Mouse (Mus musculus) retina, postnatal 1 day (tissue): ENCODE results near the gene Fbxl19.
"Not testable (repeated sequence)": the region's sequence is repeated elsewhere in the genome, so short reads cannot be mapped to it uniquely, and the experiment has no call there.

Source experiments
- DNase-seq: peaks from one replicate; pipeline ENCODE4 v3.0.0-alpha.2; 2012

Gene Fbxl19

DNA sequence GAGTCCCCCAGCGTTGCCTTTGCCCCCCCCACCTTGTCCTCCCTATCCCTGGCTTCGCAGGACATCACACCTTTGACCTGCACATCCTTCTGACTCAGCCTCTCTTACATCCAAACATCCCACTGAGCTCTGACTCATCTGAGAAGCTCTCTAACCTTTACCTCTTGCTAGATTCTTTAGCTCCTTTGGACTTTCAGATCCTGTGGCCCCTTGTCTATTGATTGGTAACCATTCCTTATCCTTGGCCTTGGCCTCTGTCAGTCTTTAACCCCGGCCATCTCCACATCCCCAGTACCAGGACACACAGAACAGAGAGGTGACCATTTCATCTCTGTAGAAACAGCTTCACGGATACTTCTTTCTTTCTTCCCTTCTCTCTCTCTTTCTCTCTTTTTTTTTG, 14.2 kb upstream of the Fbxl19 start:
- no peak for DNase-seq

DNA sequence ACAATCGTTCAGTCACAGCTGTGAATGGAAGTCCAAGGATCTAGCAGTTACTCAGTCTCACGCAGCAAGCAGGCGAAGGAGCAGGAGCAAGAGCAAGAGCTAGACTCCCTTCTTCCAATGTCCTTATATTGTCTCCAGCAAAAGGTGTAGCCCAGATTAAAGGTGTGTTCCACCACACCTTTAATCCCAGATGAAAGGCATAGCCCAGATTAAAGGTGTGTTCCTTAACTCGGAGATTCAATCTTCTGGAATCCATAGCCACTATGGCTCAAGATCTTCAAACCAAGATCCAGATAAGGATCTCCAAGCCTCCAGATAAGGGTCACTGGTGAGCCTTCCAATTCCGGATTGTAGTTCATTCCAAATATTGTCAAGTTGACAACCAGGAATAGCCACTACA, 12.3 kb upstream of the Fbxl19 start, which contains the start of gene Ctf2:
Gene Ctf2 (minus strand): TSS at position 101 of the 400 bp plus-strand sequence.
- not testable (repeated sequence) for DNase-seq

DNA sequence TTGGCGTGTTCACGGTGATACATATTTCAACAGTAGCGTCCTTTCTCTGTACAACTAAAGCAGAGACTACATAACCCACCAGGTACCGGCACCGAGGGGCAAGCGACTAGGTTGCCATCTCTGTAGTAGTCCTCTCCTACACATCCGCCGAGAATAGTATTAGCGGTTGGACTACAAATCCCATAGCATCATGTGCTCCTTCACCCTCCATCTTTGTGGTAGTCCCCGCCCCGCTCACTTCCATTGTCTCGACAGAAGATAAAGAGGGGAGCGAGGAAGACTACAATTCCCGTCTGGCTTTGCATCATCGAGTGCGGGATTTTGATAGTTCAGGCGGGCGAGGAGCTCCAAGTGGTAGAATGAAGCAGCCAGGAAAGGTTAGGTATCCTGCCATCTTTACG, 908 bp downstream of the Fbxl19 start:
- DNase-seq: peak; percentile 99

DNA sequence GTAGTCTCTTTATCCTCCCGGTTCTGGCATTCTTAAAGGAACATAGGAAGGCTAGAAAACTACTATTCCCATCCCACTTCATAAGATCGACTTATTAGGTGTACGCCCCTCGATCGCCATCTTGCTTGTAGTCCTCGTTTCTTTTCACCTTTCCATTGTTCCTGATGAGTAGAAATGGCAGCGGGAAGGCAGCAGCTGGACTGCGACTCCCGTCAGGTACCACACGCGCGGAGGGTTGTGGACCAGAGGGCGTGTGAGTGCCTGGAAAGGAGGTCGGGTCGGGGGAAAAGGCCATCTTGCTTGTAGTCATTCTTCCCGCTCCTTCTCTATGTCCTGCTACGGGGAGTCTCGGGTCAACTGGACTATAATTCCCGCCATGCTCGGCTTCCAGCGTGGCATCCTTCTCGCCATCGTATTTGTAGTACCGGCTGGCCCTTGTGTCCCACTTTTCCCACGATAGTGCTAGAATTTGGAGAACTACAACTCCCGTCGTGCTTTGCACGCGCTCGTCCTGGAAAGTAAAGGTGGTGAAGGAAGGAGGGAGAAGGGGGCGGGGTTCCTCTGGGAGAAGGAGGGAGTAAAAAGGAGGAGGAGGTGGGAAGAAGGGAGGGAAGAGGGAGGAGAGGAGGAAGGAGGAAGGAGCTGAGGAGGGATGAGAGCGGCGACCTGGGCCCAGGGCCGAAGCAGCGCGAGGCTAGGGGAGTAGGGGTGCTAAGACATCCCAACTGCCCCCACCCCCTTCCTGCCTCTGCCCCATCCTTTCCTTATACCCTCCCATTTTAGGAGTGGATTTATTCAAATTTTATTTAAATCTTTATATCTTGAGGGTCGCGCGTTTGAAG, 1.5 kb downstream of the Fbxl19 start:
- DNase-seq: peak; percentile 100

GRCm38 (mm10) chr7:127746494-127747491, 2.5 kb downstream of the Fbxl19 start:
- DNase-seq: peak; percentile 61

DNA sequence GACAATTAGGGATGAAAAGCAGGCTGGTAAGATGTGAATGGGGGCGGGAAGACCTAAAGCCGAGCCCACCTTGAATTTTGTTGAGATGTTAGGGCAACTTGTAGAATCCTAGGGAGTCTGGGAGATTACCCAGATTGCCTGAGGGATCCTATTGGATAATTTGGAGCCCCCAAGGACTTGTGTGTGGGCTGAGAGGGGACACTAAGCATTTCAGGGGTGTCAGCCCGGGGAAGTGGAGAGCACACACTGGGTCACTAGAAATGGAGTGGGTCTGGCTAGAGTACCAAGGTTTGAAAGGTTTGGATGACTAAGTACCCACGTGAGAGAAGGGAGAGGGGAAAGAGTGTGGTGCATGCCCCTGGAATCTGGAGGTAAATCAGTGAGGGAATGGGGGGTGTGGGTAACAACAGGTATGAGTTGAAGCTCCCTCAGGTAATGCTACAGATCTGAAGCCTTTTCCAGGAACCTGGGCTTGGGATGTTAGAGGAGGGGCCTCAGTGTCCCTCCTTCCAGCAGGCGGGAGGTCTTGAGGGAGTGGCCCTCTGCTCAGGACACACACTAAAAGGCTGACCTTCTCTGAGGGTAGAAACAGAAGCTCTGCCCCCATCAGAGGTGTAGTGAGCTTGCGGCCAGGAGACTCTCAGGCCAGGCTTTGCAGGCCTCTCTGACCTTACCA, 3.4 kb downstream of the Fbxl19 start:
- DNase-seq: no peak

- DNase-seq: no peak
These were observed 3.9 kb downstream of the Fbxl19 start for GRCm38 (mm10) chr7:127748235-127748560.

- peak; percentile 81 for DNase-seq
These were observed 6.1 kb downstream of the Fbxl19 start for GRCm38 (mm10) chr7:127750131-127751127.

- DNase-seq: no peak
These were observed 7.3 kb downstream of the Fbxl19 start for GRCm38 (mm10) chr7:127751619-127752018.

DNA sequence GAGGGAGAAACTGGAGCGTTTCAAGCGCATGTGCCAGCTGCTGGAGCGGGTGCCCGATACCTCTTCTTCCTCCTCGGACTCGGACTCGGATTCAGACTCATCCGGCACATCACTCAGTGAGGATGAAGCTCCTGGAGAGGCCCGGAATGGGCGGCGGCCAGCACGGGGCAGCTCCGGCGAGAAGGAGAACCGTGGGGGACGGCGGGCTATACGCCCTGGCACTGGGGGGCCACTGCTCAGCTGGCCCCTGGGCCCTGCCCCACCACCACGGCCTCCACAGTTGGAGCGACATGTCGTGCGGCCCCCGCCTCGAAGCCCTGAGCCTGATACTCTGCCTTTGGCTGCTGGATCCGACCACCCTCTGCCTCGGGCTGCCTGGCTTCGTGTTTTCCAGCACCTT, 7.7 kb downstream of the Fbxl19 start:
- DNase-seq: no peak

DNA sequence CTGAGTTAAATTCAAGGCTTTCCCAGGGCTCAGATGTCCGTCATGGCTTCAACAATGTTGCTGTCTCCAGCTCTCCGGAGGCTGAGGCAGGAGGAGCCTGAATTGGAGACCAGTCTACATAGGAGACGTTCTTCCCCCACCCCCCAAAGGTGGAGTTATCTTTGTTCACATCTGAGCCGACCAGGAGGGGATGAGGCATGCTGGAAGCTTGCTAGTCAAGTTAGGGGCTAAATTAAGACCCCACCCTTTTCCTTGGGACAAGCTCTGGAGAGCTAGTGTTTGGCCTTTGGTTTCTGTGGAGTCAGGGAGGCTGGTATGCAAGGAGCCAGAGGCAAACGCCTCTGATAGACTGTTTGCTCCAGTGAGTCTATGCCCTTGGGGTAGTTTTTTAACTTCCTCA, 8.8 kb downstream of the Fbxl19 start:
- no peak for DNase-seq

- no peak for DNase-seq
These were observed 9.4 kb downstream of the Fbxl19 start for GRCm38 (mm10) chr7:127753741-127754140.

DNA sequence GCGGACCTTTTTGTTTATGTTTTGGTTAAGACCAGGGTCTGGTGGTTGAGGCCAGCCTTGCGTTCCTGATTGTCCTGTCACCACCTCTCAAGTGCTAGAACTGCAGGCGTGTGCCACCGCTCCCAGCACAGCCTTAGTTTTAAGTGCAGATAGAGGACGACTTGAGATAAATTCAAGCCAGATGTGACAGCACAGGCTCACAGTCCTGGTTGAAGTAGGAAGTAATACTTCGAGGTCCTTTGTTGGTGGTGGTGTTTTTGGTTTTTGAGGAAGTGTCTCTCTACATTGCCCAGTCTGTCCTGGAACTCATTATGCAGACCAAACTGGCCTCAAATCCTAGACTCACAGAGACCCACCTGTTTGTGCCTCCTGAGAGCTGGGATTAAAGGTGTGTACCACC, 15.4 kb downstream of the Fbxl19 start:
- no peak for DNase-seq

DNA sequence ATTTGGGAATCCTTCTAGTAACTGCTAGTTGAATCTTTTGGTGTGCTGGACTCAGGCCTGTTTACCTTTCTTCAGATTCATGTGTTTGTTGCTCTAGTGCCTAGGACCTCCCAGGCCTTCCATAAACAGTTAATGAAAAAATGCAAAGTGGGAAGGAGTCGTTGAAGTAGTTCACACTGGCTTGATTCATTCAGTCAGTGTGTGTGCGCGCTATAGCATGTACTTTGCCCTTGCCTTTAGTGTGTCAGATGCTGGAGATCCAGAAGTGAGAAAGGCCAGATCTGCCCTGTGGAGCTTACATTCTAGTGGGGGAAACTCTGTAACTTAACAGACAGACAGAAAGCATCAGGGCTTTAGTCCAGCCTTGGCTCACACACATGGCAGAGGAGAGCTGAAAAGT, 16.1 kb downstream of the Fbxl19 start:
- DNase-seq: no peak

- DNase-seq: peak; percentile 83
These were observed 16.7 kb downstream of the Fbxl19 start for GRCm38 (mm10) chr7:127761026-127761425.

GRCm38 (mm10) chr7:127763642-127764041, 19.3 kb downstream of the Fbxl19 start:
- DNase-seq: no peak

DNA sequence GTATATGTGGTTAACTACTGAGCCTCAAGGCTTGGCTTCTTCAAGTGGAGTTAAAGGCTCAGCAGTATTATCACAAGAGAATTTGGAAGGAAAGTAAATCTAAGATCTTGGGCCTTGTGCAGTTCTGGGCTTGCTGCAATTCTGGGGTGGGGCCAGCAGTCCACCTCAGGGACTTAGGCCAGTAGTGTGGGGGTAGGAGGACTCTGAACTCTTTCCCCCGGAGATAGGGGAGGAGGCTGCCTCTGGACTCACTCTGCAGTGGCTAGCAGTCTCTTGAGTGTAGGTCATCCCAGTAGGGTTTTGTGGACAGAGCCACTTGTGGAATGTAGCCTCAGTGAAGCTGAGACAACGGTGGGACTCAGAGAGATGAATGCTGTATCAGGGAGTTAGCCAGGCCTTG, 21.4 kb downstream of the Fbxl19 start:
- DNase-seq: no peak

GRCm38 (mm10) chr7:127766851-127767609, 22.7 kb downstream of the Fbxl19 start:
- DNase-seq: no peak

- DNase-seq: no peak
These were observed 23.5 kb downstream of the Fbxl19 start for GRCm38 (mm10) chr7:127767671-127768345.

DNA sequence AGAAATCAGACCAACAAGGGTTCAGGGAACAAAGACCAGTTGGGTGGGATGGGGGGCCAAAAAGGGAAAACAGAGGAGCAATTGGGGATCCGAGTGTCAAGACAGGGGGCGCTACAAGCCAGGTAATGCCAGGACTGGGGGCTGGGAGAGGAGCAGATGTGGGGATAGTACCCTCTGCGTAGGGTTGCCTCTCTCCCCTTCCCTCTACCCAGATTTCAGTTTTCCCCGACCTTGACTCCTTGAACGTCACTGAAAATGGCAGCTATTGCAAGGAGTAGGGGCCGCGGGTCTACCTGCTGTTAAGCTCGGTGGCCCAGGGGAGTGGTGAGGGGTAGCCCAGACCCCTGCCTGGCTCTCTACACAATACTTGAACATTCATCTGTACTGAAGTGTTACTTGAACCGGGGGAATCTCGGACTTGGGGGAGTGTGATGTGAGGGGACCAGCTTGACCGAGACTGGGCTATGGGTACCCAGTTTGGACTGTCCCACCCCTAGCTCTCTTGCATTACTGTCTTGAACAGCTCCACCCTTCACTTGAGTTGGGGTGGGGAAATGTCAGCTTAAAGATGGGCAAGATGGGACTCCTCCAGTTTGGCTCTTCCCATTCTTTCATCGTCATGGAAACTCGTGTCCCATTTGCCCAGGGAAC, 24.1 kb downstream of the Fbxl19 start:
- peak; percentile 24 for DNase-seq
